Mouse (Mus musculus): ENCODE measurements around the gene Mkks.
A peak's percentile ranks its signal among the peaks of the same experiment; 100 is the strongest.
"Not testable (repeated sequence)": the region's sequence is repeated elsewhere in the genome, so short reads cannot be mapped to it uniquely, and the experiment has no call there.

Mkks gene

DNA sequence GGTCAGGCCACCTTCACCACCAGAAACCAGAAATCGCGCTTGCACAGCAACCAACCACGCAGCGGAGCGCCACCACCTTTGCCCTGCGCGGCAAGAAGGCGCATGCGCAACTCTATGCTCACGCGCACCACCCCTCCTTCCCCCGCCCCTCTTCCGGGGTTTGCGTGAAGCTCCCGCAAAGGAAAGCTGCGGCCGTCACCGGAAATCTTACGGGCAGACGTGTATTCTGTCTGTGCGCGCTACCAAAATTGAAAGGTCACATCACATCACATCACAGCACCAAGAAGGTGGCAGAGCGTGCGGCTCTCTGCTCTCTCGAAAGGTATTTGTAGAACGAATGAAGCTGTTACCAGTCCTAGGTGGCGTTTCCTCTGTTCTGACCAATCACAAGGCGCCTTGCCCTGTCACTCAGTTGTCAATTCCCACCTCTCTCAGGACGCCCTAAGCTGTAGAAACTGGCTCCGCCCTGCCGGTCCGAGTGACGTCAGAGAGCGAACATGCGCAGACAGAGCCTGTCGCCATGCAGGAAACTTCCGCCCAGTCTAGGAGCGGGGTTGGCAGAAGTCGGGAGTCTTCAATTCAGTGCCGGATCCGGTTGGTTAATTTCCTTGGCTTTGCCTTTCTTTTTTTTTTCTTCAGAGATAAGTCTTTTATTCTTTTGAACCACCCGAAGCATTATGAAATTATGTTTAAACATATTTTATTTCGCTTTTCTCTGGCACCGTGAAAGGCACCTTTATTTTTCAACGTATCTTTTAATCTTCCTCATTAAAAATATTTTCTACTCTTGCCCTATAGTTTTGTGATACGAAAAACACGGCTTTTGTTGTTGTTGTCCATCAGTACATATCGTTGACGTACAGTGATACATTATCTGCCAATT is at the start of gene Mkks, which contains the start of the genes Slx4ip and AL731706.1:
TSS of gene Mkks (minus strand) at position 322 of the 883 bp plus-strand sequence.
TSS of gene Slx4ip (plus strand) at position 151 of the 883 bp plus-strand sequence.
TSS of gene AL731706.1 (minus strand) at position 322 of the 883 bp plus-strand sequence.
- DNase-seq, result peak; percentile 98

DNA sequence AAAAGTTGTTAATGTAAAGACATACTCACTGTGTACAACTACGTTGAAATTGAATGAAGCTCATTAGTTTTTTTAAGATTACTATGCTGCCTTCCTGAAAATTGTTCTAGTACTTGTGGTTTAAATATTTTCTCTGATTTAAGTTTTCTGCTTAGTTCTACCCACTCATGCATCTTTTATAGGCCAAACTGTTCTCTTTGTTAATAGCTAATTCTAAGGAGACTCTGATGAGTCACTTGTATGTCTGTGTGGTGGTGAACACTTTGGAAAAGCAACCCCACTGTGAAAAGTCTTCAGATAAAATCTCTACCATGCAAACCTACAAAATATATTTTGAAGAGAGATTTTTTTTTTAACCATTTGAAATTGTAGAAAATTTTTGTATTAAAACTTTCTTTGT is 47.1 kb upstream of the Mkks start:
- no peak for DNase-seq

- DNase-seq, result no peak
Observed at GRCm38 (mm10) chr2:136936391-136937288, 45.5 kb upstream of the Mkks start.

DNA sequence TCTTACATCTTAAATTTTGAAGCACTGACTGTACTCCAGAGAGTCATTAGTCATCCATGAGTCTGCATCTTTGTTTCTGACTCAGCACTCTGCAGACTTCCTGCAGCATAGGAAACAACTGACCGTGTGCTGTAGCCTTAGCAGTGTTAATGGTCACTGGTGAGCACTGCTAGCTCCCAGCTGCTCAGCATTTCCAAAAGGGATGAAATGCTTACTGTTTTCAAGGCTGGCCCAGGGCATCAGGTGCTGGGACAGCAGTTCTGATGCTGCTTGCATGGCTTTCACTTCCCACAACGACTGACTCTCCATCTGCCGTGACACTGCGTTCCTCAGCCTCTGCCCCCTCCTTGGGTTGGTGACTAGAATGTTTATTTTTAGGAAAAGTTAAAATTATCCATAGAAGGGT is 29.8 kb upstream of the Mkks start:
- peak; percentile 32 for DNase-seq

DNA sequence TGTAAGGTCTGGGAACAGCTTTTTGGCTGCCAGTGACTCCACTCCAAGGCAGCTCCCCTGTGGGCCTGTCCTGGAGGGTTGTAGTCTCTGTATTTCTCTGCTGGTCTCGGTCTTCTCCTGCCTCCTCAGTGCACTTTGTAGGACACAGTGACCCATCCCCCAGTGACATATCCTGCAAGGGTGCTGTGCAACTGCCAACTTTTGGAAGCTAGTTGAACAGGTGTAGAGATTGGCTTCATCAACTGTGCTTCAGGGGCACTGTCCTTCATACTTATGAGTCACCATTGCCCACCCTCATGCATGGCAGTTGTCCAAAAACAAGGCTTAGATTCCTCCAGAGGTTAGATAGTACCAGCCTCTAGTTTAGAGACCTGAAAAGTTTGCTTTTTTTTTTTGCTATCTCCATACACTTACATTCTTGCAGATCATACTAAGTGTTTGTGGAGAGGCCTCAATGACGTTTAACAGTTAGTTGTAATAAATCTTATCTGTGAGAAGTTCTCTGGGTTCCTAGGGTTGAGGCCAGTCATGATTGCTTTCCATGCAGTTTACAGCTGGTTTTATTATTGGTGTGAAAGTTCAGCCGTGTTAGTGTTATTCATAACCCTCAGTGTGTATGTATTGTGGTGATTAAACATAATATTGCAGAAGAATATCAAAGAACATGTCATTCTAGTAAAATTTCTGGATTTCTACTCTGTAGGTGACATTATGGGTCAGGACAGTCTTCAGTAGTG is 29.2 kb upstream of the Mkks start:
- DNase-seq, result no peak

DNA sequence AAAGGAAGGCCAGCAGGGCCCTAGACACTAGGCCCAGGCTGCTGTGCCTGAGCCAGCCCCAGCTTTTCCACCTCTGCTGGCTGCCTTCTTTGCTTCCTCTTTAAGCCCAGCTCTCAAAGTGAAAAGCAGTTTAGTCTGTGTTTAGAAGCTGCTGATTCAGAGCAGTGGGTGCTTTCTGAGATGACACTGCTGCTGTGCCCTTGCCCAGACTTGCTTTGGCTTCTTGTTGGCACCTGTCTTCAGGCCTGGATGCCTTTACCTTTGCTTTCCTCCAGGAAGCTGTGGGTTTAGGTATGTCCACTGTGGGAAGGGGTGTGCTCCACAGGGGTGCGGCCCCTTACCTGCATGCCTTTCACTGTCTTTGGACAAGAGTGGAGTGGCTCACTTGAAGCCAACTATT is 28.2 kb upstream of the Mkks start:
- no peak for DNase-seq

GRCm38 (mm10) chr2:136914334-136914902 is 23.2 kb upstream of the Mkks start:
- DNase-seq, result peak; percentile 56

- DNase-seq, result no peak
Observed at GRCm38 (mm10) chr2:136913021-136913420, 21.8 kb upstream of the Mkks start.

GRCm38 (mm10) chr2:136911958-136912411 is 20.8 kb upstream of the Mkks start:
- DNase-seq, result peak; percentile 39

GRCm38 (mm10) chr2:136909298-136909697 is 18.1 kb upstream of the Mkks start:
- DNase-seq, result no peak

- no peak for DNase-seq
Observed at GRCm38 (mm10) chr2:136908596-136908995, 17.4 kb upstream of the Mkks start.

DNA sequence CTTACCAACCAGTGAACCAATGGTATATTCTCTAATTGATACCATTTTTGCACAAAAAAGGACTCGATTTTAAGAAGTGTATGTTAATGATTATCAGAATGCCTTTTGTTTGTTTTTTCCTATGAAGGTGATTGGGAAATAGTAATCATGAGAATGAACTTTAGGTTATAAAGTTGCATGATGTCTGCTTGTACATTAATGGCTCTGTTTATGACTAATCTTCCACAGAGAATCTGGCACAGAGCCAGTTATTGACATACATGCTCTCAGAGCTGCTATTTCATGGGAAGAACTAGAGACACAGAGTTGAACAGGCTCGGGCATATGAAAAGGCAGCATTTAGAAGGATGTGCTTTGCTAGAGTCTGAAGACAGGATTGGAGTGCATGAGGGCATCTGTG is 4.9 kb upstream of the Mkks start:
- DNase-seq, result no peak

GRCm38 (mm10) chr2:136894494-136894893 is 3.3 kb upstream of the Mkks start:
- DNase-seq, result no peak

- DNase-seq, result peak; percentile 96
Observed at GRCm38 (mm10) chr2:136891951-136892371, 772 bp upstream of the Mkks start.

GRCm38 (mm10) chr2:136890716-136891067 is 497 bp downstream of the Mkks start:
- DNase-seq, result not testable (repeated sequence)

- peak; percentile 47 for DNase-seq
Observed at GRCm38 (mm10) chr2:136886846-136887245, 4.3 kb downstream of the Mkks start.

DNA sequence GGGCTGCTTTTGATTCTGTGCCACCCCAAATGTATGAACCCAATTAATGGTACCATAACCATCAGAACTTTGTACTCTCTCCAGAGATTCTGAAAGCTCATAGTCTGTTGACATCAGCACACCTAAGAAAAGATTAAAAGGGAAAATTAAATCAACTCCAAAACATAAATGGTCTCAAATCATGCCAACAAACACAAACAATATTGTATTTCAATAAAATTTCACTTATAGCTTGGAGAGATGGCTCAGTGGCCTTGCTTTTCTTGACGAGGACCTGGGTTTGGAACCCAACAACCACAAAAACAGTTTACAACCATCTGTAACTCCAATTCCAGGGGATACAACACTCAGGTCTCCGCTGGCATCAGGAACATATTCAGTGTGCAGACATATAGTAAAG is 5.6 kb downstream of the Mkks start, which contains the start of gene AL731706.2:
TSS of gene AL731706.2 (minus strand) at position 101 of the 400 bp plus-strand sequence.
- DNase-seq, result no peak

- peak; percentile 34 for DNase-seq
Observed at GRCm38 (mm10) chr2:136854543-136855388, 36.4 kb downstream of the Mkks start.

GRCm38 (mm10) chr2:136850366-136850765 is 40.8 kb downstream of the Mkks start:
- DNase-seq, result no peak

DNA sequence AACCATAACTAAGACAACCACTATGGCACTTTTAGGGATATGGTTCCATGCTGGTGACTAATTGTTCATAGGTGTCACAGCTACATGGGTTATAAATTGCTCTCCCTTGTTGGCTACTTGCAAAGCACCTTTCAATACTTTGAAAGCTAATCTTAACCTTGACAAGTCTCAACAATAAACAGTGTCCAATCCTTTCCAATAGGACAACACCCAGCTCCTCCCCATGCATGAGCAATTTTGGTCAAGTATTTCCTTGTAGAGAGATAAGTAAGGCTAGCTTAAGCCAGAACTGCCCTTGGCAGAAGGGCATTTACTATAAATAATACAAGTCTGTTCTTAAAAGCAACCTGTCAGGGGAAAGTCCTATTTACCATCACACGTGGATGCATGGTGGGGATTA is 53.2 kb downstream of the Mkks start:
- DNase-seq, result no peak

GRCm38 (mm10) chr2:136835882-136836281 is 55.3 kb downstream of the Mkks start:
- peak; percentile 35 for DNase-seq
